Mouse (Mus musculus) liver, embryonic 15.5 days (tissue): ENCODE measurements around the gene Mybbp1a. TPM values are rescaled to one million over a fixed set of nuclear protein-coding genes. Genes with fewer than 3 reads are reported as not detected.

Experiments used
- ATAC-seq: fragments of 200-750 bp; cut with Nextera tagmentation; 2 replicates; pipeline ENCODE4 v1.8.0; 2017; ENCODE audit warnings: moderate number of reproducible peaks, mild to moderate bottlenecking, moderate library complexity; ENCODE audit not compliant: insufficient read depth
- H3K27ac ChIP-seq: fragments of 300-500 bp; sonication (generic); replicated peaks from 2 replicates; pipeline ENCODE4 v1.5.1; 2015; ENCODE audit warnings: mild to moderate bottlenecking, inconsistent platforms
- H3K27me3 ChIP-seq: fragments of 300-500 bp; sonication (generic); 2 replicates; pipeline ENCODE4 v1.6.1; 2015; ENCODE audit warnings: mild to moderate bottlenecking, inconsistent platforms
- H3K36me3 ChIP-seq: fragments of 300-500 bp; sonication (generic); replicated peaks from 2 replicates; pipeline ENCODE4 v1.6.1; 2015; ENCODE audit warnings: moderate library complexity, mild to moderate bottlenecking, inconsistent platforms
- H3K4me1 ChIP-seq: fragments of 300-500 bp; sonication (generic); replicated peaks from 2 replicates; pipeline ENCODE4 v1.6.1; 2015; ENCODE audit warnings: inconsistent platforms
- H3K4me2 ChIP-seq: fragments of 300-500 bp; sonication (generic); 2 replicates; pipeline ENCODE4 v1.6.1; 2015; ENCODE audit warnings: moderate library complexity, mild to moderate bottlenecking, inconsistent platforms
- H3K4me3 ChIP-seq: fragments of 300-500 bp; sonication (generic); replicated peaks from 2 replicates; pipeline ENCODE4 v1.5.1; 2015; ENCODE audit warnings: mild to moderate bottlenecking, inconsistent platforms
- H3K9ac ChIP-seq: fragments of 300-500 bp; sonication (generic); 2 replicates; pipeline ENCODE4 v1.6.1; 2015; ENCODE audit warnings: moderate library complexity, mild to moderate bottlenecking, inconsistent platforms
- H3K9me3 ChIP-seq: fragments of 300-500 bp; sonication (generic); replicated peaks from 2 replicates; pipeline ENCODE4 v1.6.1; 2016; ENCODE audit warnings: inconsistent platforms
- WGBS: fragments of 180-500 bp; shearing (Covaris S2); methylation state at CpG from one replicate; pipeline ENCODE4 v1.1.7; 2015; ENCODE audit warnings: mixed read lengths; ENCODE audit not compliant: insufficient replicate concordance; 5-methylcytosine and 5-hydroxymethylcytosine counted together
- polyA plus RNA-seq: library from polyadenylated mRNA; unstranded; fragments of >200 nt; fragmentation: Nextera tagmentation; extraction: Ambion mirVana; gene quantifications from 2 replicates; pipeline ENCODE4 v1.2.1, GENCODE M21; 2015

Mybbp1a gene
- polyA plus RNA-seq, 1 experiment from 2014 or later = 66.0 TPM

DNA sequence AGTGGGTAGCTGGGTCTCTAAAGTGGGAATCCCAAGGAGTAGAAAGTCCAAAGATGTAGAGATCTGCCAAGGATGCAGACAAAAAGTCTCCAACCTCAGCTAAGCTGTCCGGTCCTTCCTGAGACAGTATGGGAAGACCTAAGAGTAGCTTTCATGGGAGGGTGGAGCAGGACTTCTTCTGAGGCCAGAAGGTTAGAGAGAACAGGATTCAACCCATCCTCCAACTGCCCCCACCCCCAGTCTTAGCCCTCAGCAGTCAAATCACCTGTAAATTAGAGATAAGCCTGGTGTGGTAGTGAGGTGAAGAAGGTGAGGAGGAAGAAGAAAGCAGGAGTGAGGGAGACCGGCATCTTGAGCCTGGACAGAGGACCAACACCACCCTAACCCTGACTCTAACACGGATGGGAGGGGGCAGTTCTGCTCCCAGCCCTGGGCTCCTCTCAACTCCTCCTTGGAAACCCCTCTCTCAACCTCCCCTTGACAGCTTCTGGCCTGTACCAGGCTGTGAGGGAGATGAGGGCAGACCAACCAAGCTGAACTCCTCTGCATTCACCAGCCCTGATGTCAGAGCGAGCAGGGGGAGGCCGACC lies 27.5 kb upstream of the Mybbp1a start:
- 54% methylated on average over 5 of the region's 5 CpGs for WGBS
- Histone ChIP-seq H3K4me1 (peaks cover 45% of the 10 kb centered on the region), H3K36me3 (no peaks in the 10 kb centered on the region), H3K4me3 (no peak overlapping the region), H3K9ac (no peak overlapping the region), H3K27me3 (peaks cover 59% of the 10 kb centered on the region), H3K27ac (no peak overlapping the region), H3K9me3 (no peaks in the 10 kb centered on the region), H3K4me2 (no peak overlapping the region)
- ATAC-seq = no peak

DNA sequence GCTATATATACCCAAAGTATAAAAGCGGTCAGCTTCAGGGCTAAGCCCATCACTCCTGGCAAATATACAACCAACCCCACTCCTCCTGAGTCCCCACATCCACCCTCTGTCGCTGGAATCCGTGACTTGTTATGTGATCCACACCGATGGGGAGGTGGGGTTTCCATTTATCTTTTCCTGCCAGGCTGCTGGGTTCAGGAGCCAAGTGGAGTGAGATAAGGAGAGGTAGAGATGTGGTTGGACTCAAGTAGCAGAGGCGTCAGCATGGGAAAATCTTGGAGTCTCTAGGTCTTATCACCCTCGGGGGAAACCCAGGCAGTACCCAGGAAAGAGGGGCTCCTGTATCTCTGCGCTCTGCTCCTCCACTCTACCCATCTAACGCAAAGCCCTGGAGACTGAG lies 26.0 kb upstream of the Mybbp1a start:
- Histone ChIP-seq H3K9ac (no peak overlapping the region), H3K4me2 (peak overlapping the region; percentile 23; the same call in 1 of the 2 replicates), H3K4me3 (no peak overlapping the region), H3K27me3 (peaks cover 48% of the 10 kb centered on the region), H3K36me3 (no peaks in the 10 kb centered on the region), H3K9me3 (no peaks in the 10 kb centered on the region), H3K4me1 (peaks cover 41% of the 10 kb centered on the region), H3K27ac (no peak overlapping the region)
- ATAC-seq = peak; percentile 75
- WGBS = 12% methylated on average over 8 of the region's 8 CpGs

DNA sequence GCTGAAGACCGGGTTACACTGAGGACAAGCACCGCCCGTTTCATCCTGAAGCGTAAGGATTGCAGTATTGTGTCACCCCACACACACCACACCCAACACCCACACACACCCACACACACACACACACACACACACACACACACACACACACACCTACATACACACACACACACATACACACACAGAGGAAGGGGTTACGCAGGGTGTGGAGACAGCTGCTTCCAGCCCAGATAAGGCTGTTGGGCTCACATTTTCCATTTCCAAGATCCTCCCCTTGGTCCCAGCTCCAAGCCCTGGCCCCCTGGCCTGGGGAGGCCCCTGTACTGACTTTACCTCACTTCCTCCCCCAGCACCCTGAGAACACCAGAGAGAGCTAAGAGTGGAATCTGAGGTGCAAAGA lies 24.5 kb upstream of the Mybbp1a start:
- WGBS = 52% methylated on average over 5 of the region's 5 CpGs
- no peak for ATAC-seq
- H3K4me3 ChIP-seq = no peak overlapping the region
- peaks cover 34% of the 10 kb centered on the region for H3K27me3 ChIP-seq
- H3K4me1 ChIP-seq = peaks cover 28% of the 10 kb centered on the region
- no peak overlapping the region for H3K4me2 ChIP-seq
- no peaks in the 10 kb centered on the region for H3K9me3 ChIP-seq
- H3K36me3 ChIP-seq = no peaks in the 10 kb centered on the region
- H3K27ac ChIP-seq = no peak overlapping the region
- no peak overlapping the region for H3K9ac ChIP-seq

DNA sequence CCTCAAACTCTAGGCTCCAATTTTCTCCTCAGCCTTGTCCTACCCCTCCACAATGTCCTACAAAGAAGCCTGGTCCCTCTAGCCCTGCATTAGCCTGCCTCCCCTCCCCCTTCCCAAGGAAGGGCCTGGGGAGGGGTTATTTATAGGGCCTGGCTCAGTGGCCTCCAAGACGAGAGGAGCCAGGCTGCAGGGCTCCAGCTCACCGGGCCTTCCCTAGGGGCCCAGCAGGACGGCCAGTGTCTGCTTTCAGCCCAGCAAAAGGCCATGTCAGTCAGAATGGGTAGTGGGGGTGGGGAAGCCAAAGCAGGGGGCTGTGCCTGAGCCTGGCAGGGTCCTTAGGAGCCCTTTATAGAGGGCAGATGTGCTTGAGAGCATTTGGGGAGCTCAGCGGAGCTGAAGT lies 23.8 kb upstream of the Mybbp1a start:
- Histone ChIP-seq H3K9me3 (no peaks in the 10 kb centered on the region), H3K4me2 (no peak overlapping the region), H3K27ac (no peak overlapping the region), H3K9ac (no peak overlapping the region), H3K27me3 (peaks cover 27% of the 10 kb centered on the region), H3K4me3 (no peak overlapping the region), H3K4me1 (peaks cover 25% of the 10 kb centered on the region), H3K36me3 (no peaks in the 10 kb centered on the region)
- ATAC-seq = no peak
- WGBS = 45% methylated on average over 4 of the region's 4 CpGs

DNA sequence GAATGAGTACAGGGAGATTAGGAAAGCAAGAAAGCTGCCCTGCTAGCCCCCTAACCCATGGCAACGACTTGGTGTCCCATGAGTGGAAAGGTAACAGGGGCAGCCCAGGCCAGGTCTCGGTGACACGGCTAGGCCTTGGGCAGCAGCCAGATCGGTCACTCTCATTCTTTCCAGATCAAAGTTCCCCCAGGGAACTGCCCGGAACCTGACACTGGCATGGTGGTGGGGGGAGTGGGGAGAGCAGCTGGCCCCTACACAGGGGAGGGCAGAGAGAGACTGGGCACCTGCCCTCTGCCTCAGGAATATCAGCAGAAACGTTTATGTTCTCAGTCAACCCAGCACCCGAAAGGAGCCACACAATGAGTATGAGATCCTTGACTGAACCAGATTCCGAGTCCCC lies 22.9 kb upstream of the Mybbp1a start:
- 60% methylated on average over 8 of the region's 8 CpGs for WGBS
- Histone ChIP-seq H3K27me3 (peaks cover 18% of the 10 kb centered on the region), H3K36me3 (no peaks in the 10 kb centered on the region), H3K9ac (no peak overlapping the region), H3K4me3 (no peak overlapping the region), H3K4me2 (no peak overlapping the region), H3K27ac (no peak overlapping the region), H3K9me3 (no peaks in the 10 kb centered on the region), H3K4me1 (peaks cover 25% of the 10 kb centered on the region)
- ATAC-seq = no peak

DNA sequence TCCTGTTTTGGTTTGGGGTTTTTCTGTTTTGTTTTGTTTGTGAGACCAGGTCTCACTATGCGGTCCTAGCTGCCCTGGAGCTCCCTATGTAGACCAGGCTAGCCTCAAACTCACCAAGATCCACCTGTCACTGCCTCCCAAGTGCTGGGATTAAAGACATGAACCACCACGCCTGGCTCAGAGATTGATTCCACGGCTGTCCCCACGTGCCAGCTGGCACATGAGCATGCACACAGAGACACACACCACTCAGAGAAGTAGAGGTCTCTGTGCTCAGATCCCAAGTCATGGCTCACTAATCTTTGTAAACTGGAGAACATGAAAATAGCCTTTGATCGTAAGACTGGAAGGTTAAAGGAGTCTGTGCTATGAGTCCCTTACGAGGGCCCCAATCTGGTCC lies 22.1 kb upstream of the Mybbp1a start:
- no peaks in the 10 kb centered on the region for H3K9me3 ChIP-seq
- H3K27me3 ChIP-seq = peaks cover 11% of the 10 kb centered on the region
- no peak for ATAC-seq
- no peaks in the 10 kb centered on the region for H3K36me3 ChIP-seq
- 67% methylated on average over 6 of the region's 6 CpGs for WGBS
- H3K4me1 ChIP-seq = peaks cover 25% of the 10 kb centered on the region
- no peak overlapping the region for H3K4me2 ChIP-seq
- H3K9ac ChIP-seq = no peak overlapping the region
- no peak overlapping the region for H3K4me3 ChIP-seq
- H3K27ac ChIP-seq = no peak overlapping the region

DNA sequence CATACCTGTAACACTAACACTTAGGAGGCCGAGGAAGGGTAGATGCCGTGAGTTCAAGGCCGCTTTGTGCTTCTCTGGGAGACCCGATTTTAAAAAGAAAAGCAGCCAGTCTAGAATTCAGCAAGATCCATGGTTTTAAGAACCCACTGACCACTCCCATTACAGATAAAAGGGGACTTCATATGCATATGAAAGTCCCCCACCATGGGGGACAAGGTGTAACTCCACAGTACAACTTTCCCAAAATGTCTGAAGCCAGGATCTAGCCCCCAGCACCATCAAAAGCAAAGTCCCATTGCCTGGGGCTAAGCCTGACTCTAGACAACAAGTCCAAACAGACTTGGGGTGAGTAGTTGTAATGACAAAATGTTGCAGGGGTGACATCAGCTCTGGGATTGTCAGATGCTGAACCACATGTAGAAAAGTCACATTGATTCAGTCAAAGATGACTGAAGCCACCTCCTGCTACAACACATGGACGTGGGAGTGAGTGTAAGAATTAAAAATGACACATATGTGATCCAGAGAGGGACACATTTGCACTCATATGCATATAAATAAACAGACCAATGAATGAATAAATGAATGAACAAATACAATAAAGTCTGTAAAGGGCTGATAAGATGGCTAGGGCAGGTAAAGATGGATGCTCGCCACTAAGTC lies 20.6 kb upstream of the Mybbp1a start:
- no peak overlapping the region for H3K9ac ChIP-seq
- H3K9me3 ChIP-seq = no peaks in the 10 kb centered on the region
- ATAC-seq = no peak
- peaks cover 12% of the 10 kb centered on the region for H3K4me1 ChIP-seq
- H3K4me2 ChIP-seq = no peak overlapping the region
- WGBS = 68% methylated on average over 6 of the region's 6 CpGs
- no peak overlapping the region for H3K27ac ChIP-seq
- 0 out of 2 replicates have a peak, but pooled peaks cover 4% of the 10 kb centered on the region for H3K27me3 ChIP-seq
- no peaks in the 10 kb centered on the region for H3K36me3 ChIP-seq
- H3K4me3 ChIP-seq = no peak overlapping the region

DNA sequence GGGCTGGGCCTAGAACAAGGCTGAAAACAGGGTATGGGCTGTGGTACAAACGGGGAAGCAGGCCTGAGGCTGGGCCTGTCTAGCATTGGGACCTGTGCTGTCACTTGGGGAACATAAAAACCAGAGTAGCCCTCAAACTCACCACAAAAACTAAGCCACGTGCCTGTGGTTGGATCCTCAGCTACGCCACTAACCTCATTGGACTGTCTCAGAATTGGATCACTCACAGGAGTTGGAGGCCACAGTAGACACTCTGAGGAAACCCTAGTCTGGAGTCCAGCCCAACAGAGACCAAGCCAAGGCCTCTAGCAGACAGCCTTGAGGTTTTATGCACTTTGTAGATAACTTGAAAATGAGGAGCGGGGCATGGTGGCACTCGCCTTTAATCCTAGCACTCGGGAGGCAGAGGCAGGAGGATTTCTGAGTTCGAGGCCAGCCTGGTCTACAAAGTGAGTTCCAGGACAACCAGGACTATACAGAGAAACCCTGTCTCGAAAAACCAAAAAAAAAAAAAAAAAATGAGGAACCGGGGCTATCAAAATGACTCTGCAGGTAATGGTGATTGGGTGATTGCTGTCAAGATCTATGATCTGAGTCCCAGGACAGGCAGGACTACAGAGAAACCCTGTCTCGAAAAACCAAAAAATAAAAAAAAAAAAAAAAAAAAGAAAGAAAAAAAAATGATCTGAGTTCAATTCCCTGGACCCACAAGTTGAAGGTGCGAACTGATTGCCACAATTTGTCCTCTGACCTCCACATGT lies 19.5 kb upstream of the Mybbp1a start:
- Histone ChIP-seq H3K27me3 (0 out of 2 replicates have a peak, but pooled peaks cover 4% of the 10 kb centered on the region), H3K4me3 (no peak overlapping the region), H3K9me3 (no peaks in the 10 kb centered on the region), H3K36me3 (no peaks in the 10 kb centered on the region), H3K4me1 (peaks cover 2% of the 10 kb centered on the region; the same call in 1 of the 2 replicates), H3K9ac (no peak overlapping the region), H3K27ac (no peak overlapping the region), H3K4me2 (no peak overlapping the region)
- WGBS = 46% methylated on average over 11 of the region's 11 CpGs
- no peak for ATAC-seq

DNA sequence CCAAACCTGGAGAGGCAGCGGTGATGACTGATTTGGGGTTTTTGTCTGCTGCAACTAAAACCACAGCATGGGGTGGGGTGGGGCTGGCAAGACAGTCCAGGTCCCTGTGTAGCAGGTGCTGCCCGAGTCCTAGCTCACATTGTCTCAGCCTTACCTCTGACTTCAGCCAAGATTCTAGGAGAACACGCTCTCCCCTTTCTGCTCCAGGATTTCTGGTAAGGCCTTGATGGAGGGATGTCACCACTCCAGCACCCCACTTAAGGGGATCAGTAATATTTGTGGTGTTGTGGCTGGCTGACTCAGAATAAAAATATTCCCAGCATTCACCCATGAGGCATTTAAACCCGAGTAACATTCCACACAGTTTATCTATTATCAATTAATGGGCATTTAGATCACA lies 17.5 kb upstream of the Mybbp1a start:
- H3K9ac ChIP-seq = no peak overlapping the region
- 0 out of 2 replicates have a peak, but pooled peaks cover 4% of the 10 kb centered on the region for H3K27me3 ChIP-seq
- H3K36me3 ChIP-seq = no peaks in the 10 kb centered on the region
- 52% methylated on average over 4 of the region's 4 CpGs for WGBS
- no peak overlapping the region for H3K4me2 ChIP-seq
- H3K4me1 ChIP-seq = no peaks in the 10 kb centered on the region
- H3K27ac ChIP-seq = no peak overlapping the region
- ATAC-seq = no peak
- H3K9me3 ChIP-seq = no peaks in the 10 kb centered on the region
- H3K4me3 ChIP-seq = no peak overlapping the region

DNA sequence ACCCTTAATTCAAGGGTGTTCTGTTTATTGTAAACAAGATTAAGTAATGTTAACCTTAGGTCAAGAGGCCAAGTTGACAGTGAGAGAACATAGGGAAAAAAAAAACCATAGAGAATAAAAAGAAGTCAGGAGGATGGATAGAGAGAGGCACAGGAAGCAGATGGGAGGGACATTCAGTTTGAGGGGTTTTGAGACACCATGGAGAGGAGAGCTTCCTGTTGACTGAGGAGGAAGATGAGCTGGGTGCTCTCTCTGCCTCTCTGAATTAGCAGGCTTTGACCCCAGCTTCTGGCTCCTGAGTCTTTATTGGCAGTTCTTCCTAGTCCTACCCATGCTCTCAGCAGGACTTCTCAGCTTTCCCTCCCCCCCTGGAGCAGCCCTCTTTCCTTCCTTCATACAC lies 16.0 kb upstream of the Mybbp1a start:
- ATAC-seq = no peak
- Histone ChIP-seq H3K9me3 (no peaks in the 10 kb centered on the region), H3K4me3 (no peak overlapping the region)

DNA sequence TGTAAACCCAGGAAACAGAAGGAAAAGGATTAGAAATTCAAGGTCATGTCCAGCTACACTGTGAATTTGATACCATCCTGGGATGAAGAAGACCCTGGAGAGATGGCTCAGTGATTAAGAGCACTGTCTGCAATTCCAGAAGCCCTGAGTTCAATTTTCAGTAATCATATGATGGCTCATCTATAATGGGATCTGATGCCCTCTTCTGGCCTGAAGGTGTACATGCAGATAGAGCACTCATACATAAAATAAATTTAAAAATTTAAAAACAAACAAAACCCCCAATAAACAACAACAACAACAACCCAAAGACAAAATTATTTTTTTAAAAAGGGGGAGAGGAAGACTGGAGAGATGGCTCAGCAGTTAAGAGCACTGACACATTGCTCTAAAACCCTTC lies 14.3 kb upstream of the Mybbp1a start:
- Histone ChIP-seq H3K4me1 (peaks cover 4% of the 10 kb centered on the region), H3K4me3 (no peak overlapping the region), H3K4me2 (no peak overlapping the region), H3K36me3 (no peaks in the 10 kb centered on the region), H3K27ac (no peak overlapping the region), H3K9me3 (no peaks in the 10 kb centered on the region), H3K27me3 (no peaks in the 10 kb centered on the region), H3K9ac (no peak overlapping the region)
- no peak for ATAC-seq

More for the DNA sequence above, 16.0 kb upstream of the Mybbp1a start:
- H3K4me1 ChIP-seq = peaks cover 4% of the 10 kb centered on the region
- no peak overlapping the region for H3K4me2 ChIP-seq
- no peaks in the 10 kb centered on the region for H3K27me3 ChIP-seq
- H3K9ac ChIP-seq = no peak overlapping the region
- no peaks in the 10 kb centered on the region for H3K36me3 ChIP-seq
- H3K27ac ChIP-seq = no peak overlapping the region
